Mouse (Mus musculus) heart, embryonic 11.5 days (tissue): Measurements from ENCODE around the gene Syne1. TPM values are rescaled to one million over a fixed set of nuclear protein-coding genes. Genes with fewer than 3 reads are reported as not detected.

ENCODE experiments used
- ATAC-seq: fragments of 200-750 bp; cut with Nextera tagmentation; replicated peaks from 2 replicates; pipeline ENCODE4 v1.8.0; 2017; ENCODE audit warnings: moderate library complexity; ENCODE audit not compliant: insufficient number of reproducible peaks, low FRiP score, low TSS enrichment
- H3K27ac ChIP-seq: fragments of 300-500 bp; sonication (generic); 2 replicates; pipeline ENCODE4 v1.5.1; 2014; ENCODE audit warnings: mild to moderate bottlenecking, low read depth, low read length
- H3K27me3 ChIP-seq: fragments of 300-500 bp; sonication (generic); 2 replicates; pipeline ENCODE4 v1.6.1; 2014; ENCODE audit warnings: mild to moderate bottlenecking, low read length, mixed read lengths; ENCODE audit not compliant: control insufficient read depth, insufficient read depth
- H3K36me3 ChIP-seq: fragments of 300-500 bp; sonication (generic); 2 replicates; pipeline ENCODE4 v1.6.1; 2014; ENCODE audit warnings: mild to moderate bottlenecking, low read length, moderate library complexity, mixed read lengths; ENCODE audit not compliant: control insufficient read depth, insufficient read depth
- H3K4me1 ChIP-seq: fragments of 300-500 bp; sonication (generic); 2 replicates; pipeline ENCODE4 v1.6.1; 2014; ENCODE audit warnings: low read length; ENCODE audit not compliant: control insufficient read depth, insufficient read depth
- H3K4me2 ChIP-seq: fragments of 300-500 bp; sonication (generic); 2 replicates; pipeline ENCODE4 v1.6.1; 2014; ENCODE audit warnings: mild to moderate bottlenecking, moderate library complexity
- H3K4me3 ChIP-seq: fragments of 300-500 bp; sonication (generic); 2 replicates; pipeline ENCODE4 v1.5.1; 2014; ENCODE audit warnings: low read depth, low read length
- H3K9ac ChIP-seq: fragments of 300-500 bp; sonication (generic); 2 replicates; pipeline ENCODE4 v1.6.1; 2014; ENCODE audit warnings: mild to moderate bottlenecking, low read depth, low read length, moderate library complexity
- H3K9me3 ChIP-seq: fragments of 300-500 bp; sonication (generic); replicated peaks from 2 replicates; pipeline ENCODE4 v1.6.1; 2016; ENCODE audit warnings: low read length; ENCODE audit not compliant: control insufficient read depth
- WGBS: fragments of 180-500 bp; shearing (Covaris S2); extraction: QIAGEN DNeasy Blood & Tissue Kit; methylation state at CpG from one replicate; pipeline ENCODE4 v1.1.7; 2014; ENCODE audit not compliant: insufficient replicate concordance; 5-methylcytosine and 5-hydroxymethylcytosine counted together
- polyA plus RNA-seq: library from polyadenylated mRNA; unstranded; fragments of >200 nt; fragmentation: Nextera tagmentation; extraction: Ambion mirVana; gene quantifications from 2 replicates; pipeline ENCODE4 v1.2.1, GENCODE M21; 2014

Syne1 gene
- polyA plus RNA-seq, 1 experiment from 2014 or later, result 18.2 TPM

DNA sequence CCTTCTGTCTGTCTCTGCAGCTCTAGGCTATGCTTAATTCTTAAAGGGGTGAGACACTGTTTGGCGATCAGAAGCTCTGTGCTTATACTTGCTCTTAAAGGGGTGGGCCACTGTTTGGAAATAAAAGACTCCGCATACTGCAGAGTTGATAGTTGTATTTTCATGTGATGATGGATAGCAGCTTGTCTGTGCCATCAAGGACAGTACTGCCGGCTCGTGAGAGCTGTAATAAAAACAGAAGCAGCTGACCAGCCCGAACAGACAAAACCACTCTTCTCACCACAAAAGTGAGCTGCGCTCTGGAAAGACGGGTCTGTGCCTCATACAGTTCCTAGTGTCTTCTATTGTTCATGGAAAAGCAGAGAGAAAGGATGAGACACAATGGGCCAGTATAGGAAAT lies 580.1 kb downstream of the Syne1 start:
- 75% methylated on average over 7 of the region's 7 CpGs for WGBS
- H3K9ac ChIP-seq, result no peak overlapping the region
- ATAC-seq, result no peak

More for the DNA sequence above, 580.1 kb downstream of the Syne1 start:
- no peaks in the 10 kb centered on the region for H3K36me3 ChIP-seq
- no peak overlapping the region for H3K4me2 ChIP-seq
- no peaks in the 10 kb centered on the region for H3K4me1 ChIP-seq
- H3K27ac ChIP-seq, result no peak overlapping the region
- no peaks in the 10 kb centered on the region for H3K27me3 ChIP-seq
- no peak overlapping the region for H3K4me3 ChIP-seq
- no peaks in the 10 kb centered on the region for H3K9me3 ChIP-seq

Other genes with a start within 250 kb of the Syne1 start
- gene Myct1, start 42.3 kb upstream of the Syne1 start, polyA plus RNA-seq, result 3.8 and 4.5 TPM in 2 replicates
- not detected in 2 replicates for gene Vip, start 87.7 kb upstream of the Syne1 start, polyA plus RNA-seq